ENCODE assay signal across 8 mouse cellular contexts in the genomic region with DNA sequence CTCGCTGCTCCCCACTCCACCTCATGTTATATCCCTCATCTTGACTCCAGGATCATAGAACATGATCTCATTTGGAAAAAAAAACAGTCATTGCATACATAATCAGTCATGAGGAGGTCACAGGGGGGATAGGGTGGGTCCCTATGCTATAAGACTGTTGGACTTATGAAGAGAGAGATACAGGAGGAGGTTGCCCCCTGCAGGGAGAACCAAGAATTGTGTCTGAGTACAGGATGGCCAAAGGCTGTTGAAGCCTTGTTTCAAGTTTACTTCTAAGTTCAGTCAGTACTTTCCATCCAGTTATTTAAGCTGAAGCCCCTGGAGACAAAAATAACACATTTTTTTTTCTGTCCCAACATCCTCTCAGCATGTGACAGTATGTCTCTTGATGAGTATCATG.
A peak's percentile ranks its signal among the peaks of the same experiment; 100 is the strongest.
DNase-seq lines count a peak whose midpoint lies in the region; ATAC-seq and TF ChIP-seq lines count a peak whose summit lies in the region.

No protein-coding gene starts in this region.

- no peak for TF ChIP-seq CTCF in cerebellum, adult 2 months (IDR thresholded peaks at IDR 0.05; ENCODE audit: borderline replicate concordance, insufficient read depth, low read depth, low read length)
- peak; percentile 63 for TF ChIP-seq CTCF in lung, embryonic 14.5 days (IDR thresholded peaks at IDR 0.05; ENCODE audit: low read depth)

- H3K27me3 ChIP-seq in cerebellum, adult 2 months (ENCODE audit: control insufficient read depth, insufficient read depth, low read length), result no peaks in the 10 kb centered on the region
- H3K27me3 ChIP-seq in midbrain, embryonic 11.5 days (ENCODE audit: control insufficient read depth, insufficient read depth, low read length), result no peaks in the 10 kb centered on the region
- no peaks in the 10 kb centered on the region for H3K27me3 ChIP-seq in midbrain, embryonic 16.5 days (ENCODE audit: control insufficient read depth, insufficient read depth, low read depth, low read length)
- peaks cover 6% of the 10 kb centered on the region; the same call in 1 of the 2 replicates for H3K27me3 ChIP-seq in kidney, embryonic 15.5 days
- H3K27me3 ChIP-seq in lung, embryonic 14.5 days (ENCODE audit: insufficient read depth, low read length), result no peaks in the 10 kb centered on the region

- H3K27ac ChIP-seq in cerebellum, adult 2 months (ENCODE audit: insufficient read depth, low read length), result no peak overlapping the region
- no peak overlapping the region for H3K27ac ChIP-seq in midbrain, embryonic 11.5 days (ENCODE audit: low read depth, low read length)
- H3K27ac ChIP-seq in midbrain, embryonic 16.5 days (ENCODE audit: low read length), result no peak overlapping the region
- no peak overlapping the region for H3K27ac ChIP-seq in kidney, embryonic 15.5 days
- H3K27ac ChIP-seq in lung, embryonic 14.5 days (ENCODE audit: low read depth), result no peak overlapping the region

- H3K4me2 ChIP-seq in midbrain, embryonic 11.5 days, result no peak overlapping the region
- H3K4me2 ChIP-seq in midbrain, embryonic 16.5 days (ENCODE audit: low read length), result no peak overlapping the region
- no peak overlapping the region for H3K4me2 ChIP-seq in kidney, embryonic 15.5 days
- H3K4me2 ChIP-seq in lung, embryonic 14.5 days, result no peak overlapping the region

- no peaks in the 10 kb centered on the region for H3K9me3 ChIP-seq in midbrain, embryonic 11.5 days (ENCODE audit: control insufficient read depth, low read length)
- no peaks in the 10 kb centered on the region for H3K9me3 ChIP-seq in midbrain, embryonic 16.5 days (replicated peaks; ENCODE audit: control insufficient read depth, low read length, poor library complexity, severe bottlenecking)
- no peaks in the 10 kb centered on the region for H3K9me3 ChIP-seq in kidney, embryonic 15.5 days (replicated peaks)
- no peaks in the 10 kb centered on the region for H3K9me3 ChIP-seq in lung, embryonic 14.5 days (ENCODE audit: low read depth, low read length)

- no peak overlapping the region for H3K9ac ChIP-seq in midbrain, embryonic 11.5 days (ENCODE audit: low read length)
- H3K9ac ChIP-seq in midbrain, embryonic 16.5 days (ENCODE audit: low read depth, low read length), result no peak overlapping the region
- H3K9ac ChIP-seq in kidney, embryonic 15.5 days, result no peak overlapping the region
- no peak overlapping the region for H3K9ac ChIP-seq in lung, embryonic 14.5 days

- WGBS in cerebellum, adult 2 months, result 92% methylated on average over 1 of the region's 1 CpGs
- WGBS in midbrain, embryonic 11.5 days, result 84% methylated on average over 1 of the region's 1 CpGs
- 93% methylated on average over 1 of the region's 1 CpGs for WGBS in midbrain, embryonic 16.5 days
- WGBS in kidney, embryonic 15.5 days, result 80% methylated on average over 1 of the region's 1 CpGs
- WGBS in lung, embryonic 14.5 days, result 80% methylated on average over 1 of the region's 1 CpGs

- H3K4me1 ChIP-seq in cerebellum, adult 2 months (ENCODE audit: control insufficient read depth, insufficient read depth, low read length), result no peaks in the 10 kb centered on the region
- H3K4me1 ChIP-seq in midbrain, embryonic 11.5 days (ENCODE audit: control insufficient read depth, insufficient read depth, low read length), result no peaks in the 10 kb centered on the region; the same call in 1 of the 2 replicates
- H3K4me1 ChIP-seq in midbrain, embryonic 16.5 days (ENCODE audit: control insufficient read depth, insufficient read depth, low read length), result peaks cover 7% of the 10 kb centered on the region; the same call in 1 of the 2 replicates
- H3K4me1 ChIP-seq in kidney, embryonic 15.5 days, result peaks cover 7% of the 10 kb centered on the region; the same call in 1 of the 2 replicates
- H3K4me1 ChIP-seq in lung, embryonic 14.5 days (ENCODE audit: insufficient read depth), result no peaks in the 10 kb centered on the region

- H3K36me3 ChIP-seq in midbrain, embryonic 11.5 days (ENCODE audit: control insufficient read depth, insufficient read depth, low read length), result no peaks in the 10 kb centered on the region
- H3K36me3 ChIP-seq in midbrain, embryonic 16.5 days (ENCODE audit: control insufficient read depth, insufficient read depth, low read length), result peaks cover 12% of the 10 kb centered on the region; the same call in 1 of the 2 replicates
- H3K36me3 ChIP-seq in kidney, embryonic 15.5 days, result no peaks in the 10 kb centered on the region
- H3K36me3 ChIP-seq in lung, embryonic 14.5 days (ENCODE audit: insufficient read depth), result no peaks in the 10 kb centered on the region

- no peak for ATAC-seq in midbrain, embryonic 11.5 days (ENCODE audit: low FRiP score)
- no peak for ATAC-seq in midbrain, embryonic 16.5 days
- ATAC-seq in kidney, embryonic 15.5 days (replicated peaks; ENCODE audit: low FRiP score), result peak; percentile 56; the same call in 1 of the 2 replicates
- no peak; the same call in 1 of the 2 replicates for ATAC-seq in lung, embryonic 14.5 days (ENCODE audit: insufficient read depth)

- DNase-seq in cerebellum, adult 11 months, result peak; percentile 13
- no peak for DNase-seq in cerebellum, adult 2 months
- peak; percentile 92 for DNase-seq in midbrain, embryonic 11.5 days (ENCODE audit: low spot score, missing footprints)
- DNase-seq in embryo, embryonic 10 days (ENCODE audit: low spot score), result peak; percentile 68
- DNase-seq in lung, embryonic 14.5 days, result peak; percentile 70
- peak; percentile 60 to 74 for DNase-seq in spleen, postnatal 4 days (ENCODE audit: low spot score in 2 of 2)

- H3K4me3 ChIP-seq in cerebellum, adult 2 months (replicated peaks; ENCODE audit: insufficient read depth, low read depth, low read length), result no peak overlapping the region
- no peak overlapping the region for H3K4me3 ChIP-seq in midbrain, embryonic 11.5 days (ENCODE audit: low read depth, low read length)
- no peak overlapping the region for H3K4me3 ChIP-seq in midbrain, embryonic 16.5 days (ENCODE audit: low read depth, low read length)
- no peak overlapping the region for H3K4me3 ChIP-seq in kidney, embryonic 15.5 days (replicated peaks)
- H3K4me3 ChIP-seq in lung, embryonic 14.5 days (ENCODE audit: low read depth, low read length), result no peak overlapping the region

- no peak for TF ChIP-seq POLR2A in cerebellum, adult 2 months (IDR thresholded peaks at IDR 0.05; ENCODE audit: borderline replicate concordance, insufficient read depth, low read length)

Comparison
In these comparisons a context has a peak if more than half of its experiments do, and no peak if none do; other contexts are left out.
1. DNase-seq: peak in cerebellum, adult 11 months (single experiment), midbrain, embryonic 11.5 days (single experiment), embryo, embryonic 10 days (single experiment), lung, embryonic 14.5 days (single experiment) and spleen, postnatal 4 days (2 of 2); none in cerebellum, adult 2 months (0 of 2).